Mouse (Mus musculus) embryonic facial prominence, embryonic 15.5 days (tissue): ENCODE data around the gene Gm20716. TPM values are rescaled to one million over a fixed set of nuclear protein-coding genes. Genes with fewer than 3 reads are reported as not detected.

Experiments used
- microRNA-seq: library from miRNA; unstranded; fragments of <30 nt; microRNA quantifications from one replicate; pipeline ENCODE4, GENCODE M21; 2016; ENCODE audit warnings: borderline number of aligned reads
- polyA plus RNA-seq: library from polyadenylated mRNA; unstranded; fragments of >200 nt; fragmentation: Nextera tagmentation; extraction: Ambion mirVana; gene quantifications from 2 replicates; pipeline ENCODE4 v1.2.1, GENCODE M21; 2015

Gm20716 gene
- polyA plus RNA-seq, 1 experiment from 2014 or later, result 18.6 TPM

Small RNA genes within 50 kb of the gene (microRNA-seq; reads per million reads assigned to microRNA genes)
- not detected for gene Gm24561

Other genes with a start within 250 kb of the Gm20716 start
- gene Ripor3, start 219.7 kb downstream of the Gm20716 start, polyA plus RNA-seq, result 8.3 and 8.4 TPM in 2 replicates
- gene Pard6b, start 149.4 kb downstream of the Gm20716 start, polyA plus RNA-seq, result 3.6 and 4.1 TPM in 2 replicates
- 3.4 and 7.6 TPM in 2 replicates for gene Adnp, start 23.3 kb downstream of the Gm20716 start, polyA plus RNA-seq
- 92.0 and 102 TPM in 2 replicates for gene Dpm1, start 227 bp upstream of the Gm20716 start, polyA plus RNA-seq
- 8.0 and 8.8 TPM in 2 replicates for gene Mocs3, start 258 bp upstream of the Gm20716 start, polyA plus RNA-seq
- 1.7 and 2.1 TPM in 2 replicates for gene Kcng1, start 51.4 kb upstream of the Gm20716 start, polyA plus RNA-seq